Mouse (Mus musculus) mesoderm, embryonic 11.5 days (tissue): ENCODE data around the gene Nsd2.
"Not testable (repeated sequence)": the region's sequence is repeated elsewhere in the genome, so short reads cannot be mapped to it uniquely, and the experiment has no call there.

Experiments
- DNase-seq: peaks from one replicate; pipeline ENCODE4 v3.0.0-alpha.2; 2012; ENCODE audit warnings: low read depth, low spot score

Gene Nsd2

GRCm38 (mm10) chr5:33851466-33851865, 30.9 kb downstream of the Nsd2 start:
- DNase-seq, result no peak

- DNase-seq, result no peak
These were observed 32.6 kb downstream of the Nsd2 start for GRCm38 (mm10) chr5:33853086-33853485.

GRCm38 (mm10) chr5:33854019-33854418, 33.5 kb downstream of the Nsd2 start:
- DNase-seq, result no peak

GRCm38 (mm10) chr5:33857693-33858092, 37.2 kb downstream of the Nsd2 start:
- DNase-seq, result no peak

- DNase-seq, result no peak
These were observed 54.9 kb downstream of the Nsd2 start for GRCm38 (mm10) chr5:33875472-33875871.

GRCm38 (mm10) chr5:33881118-33881517, 60.6 kb downstream of the Nsd2 start:
- no peak for DNase-seq

- no peak for DNase-seq
These were observed 72.9 kb downstream of the Nsd2 start for GRCm38 (mm10) chr5:33893406-33893805.

GRCm38 (mm10) chr5:33895116-33895515, 74.6 kb downstream of the Nsd2 start:
- DNase-seq, result no peak

- no peak for DNase-seq
These were observed 76.6 kb downstream of the Nsd2 start for GRCm38 (mm10) chr5:33897158-33897557.

GRCm38 (mm10) chr5:33898671-33899070, 78.1 kb downstream of the Nsd2 start:
- DNase-seq, result no peak

- no peak for DNase-seq
These were observed 78.7 kb downstream of the Nsd2 start for GRCm38 (mm10) chr5:33899245-33899644.

GRCm38 (mm10) chr5:33900101-33900500, 79.6 kb downstream of the Nsd2 start:
- DNase-seq, result no peak

GRCm38 (mm10) chr5:33900701-33901263, 80.3 kb downstream of the Nsd2 start:
- no peak for DNase-seq

- no peak for DNase-seq
These were observed 80.8 kb downstream of the Nsd2 start for GRCm38 (mm10) chr5:33901278-33901677.

- DNase-seq, result no peak
These were observed 82.2 kb downstream of the Nsd2 start for GRCm38 (mm10) chr5:33902696-33903095.

GRCm38 (mm10) chr5:33903176-33903575, 82.7 kb downstream of the Nsd2 start:
- DNase-seq, result no peak

- not testable (repeated sequence) for DNase-seq
These were observed 94.5 kb downstream of the Nsd2 start for GRCm38 (mm10) chr5:33915031-33915430.

- not testable (repeated sequence) for DNase-seq
These were observed 96.1 kb downstream of the Nsd2 start for GRCm38 (mm10) chr5:33916616-33917015.

GRCm38 (mm10) chr5:33919466-33919865, 98.9 kb downstream of the Nsd2 start:
- DNase-seq, result no peak

- DNase-seq, result no peak
These were observed 99.5 kb downstream of the Nsd2 start for GRCm38 (mm10) chr5:33920037-33920436.

GRCm38 (mm10) chr5:33920924-33921323, 100.4 kb downstream of the Nsd2 start:
- DNase-seq, result no peak

GRCm38 (mm10) chr5:33921486-33922235, 101.1 kb downstream of the Nsd2 start:
- DNase-seq, result no peak

GRCm38 (mm10) chr5:33922566-33922965, 102.0 kb downstream of the Nsd2 start:
- DNase-seq, result no peak
